15 mouse cellular contexts compared by ENCODE assay signal in genomic region chr2:18999395-18999794, GRCm38 (mm10). TPM values are rescaled to one million over a fixed set of nuclear protein-coding genes. Genes with fewer than 3 reads are reported as not detected.
"Had no signal": no experiment of that assay in that cellular context is flagged by ENCODE, and none has a peak within 500 bp of the region (broad histone marks: within the 10 kb centered on the region; RNA-seq: fewer than 3 reads in every experiment).

No protein-coding gene starts in this region.

- H3K27ac ChIP-seq: kidney, postnatal 0 days; limb, embryonic 12.5 days; stomach, embryonic 15.5 days had no signal

- ATAC-seq: midbrain, embryonic 16.5 days had no signal

- H3K9me3 ChIP-seq: limb, embryonic 12.5 days; neural tube, embryonic 13.5 days; stomach, embryonic 15.5 days had no signal

- DNase-seq: kidney, adult 11 months; kidney, adult 9 months; kidney, postnatal 36 days; layer of hippocampus, adult 9-11 months; layer of hippocampus, postnatal 36 days; lung, embryonic 14.5 days; lung, postnatal 10 days; lung, postnatal 4 days; retina, postnatal 1 day had no signal

- H3K4me1 ChIP-seq: stomach, embryonic 15.5 days had no signal

- H3K27me3 ChIP-seq: limb, embryonic 12.5 days; neural tube, embryonic 13.5 days; stomach, embryonic 15.5 days had no signal

- H3K36me3 ChIP-seq: limb, embryonic 12.5 days; neural tube, embryonic 13.5 days; stomach, embryonic 15.5 days had no signal

RNA-seq across cellular contexts. Expression of gene 4930426L09Rik, which starts 1.3 kb away (rescaled TPM):
- total RNA-seq: liver, adult 2 months had no signal
